Mouse (Mus musculus): ENCODE data around the gene Olfr316. TPM values are rescaled to one million over a fixed set of nuclear protein-coding genes. Genes with fewer than 3 reads are reported as not detected.

Olfr316 gene
- total and polyA plus RNA-seq, 3 experiments = not detected

- Histone ChIP-seq H3K9ac (ENCODE audit: control insufficient read depth, low read depth, low read length, poor library complexity, severe bottlenecking) (no peak overlapping the region), H3K36me3 (ENCODE audit: control insufficient read depth in 1 of 2, insufficient read depth in 2 of 2, low read length in 2 of 2) (no peaks in the 10 kb centered on the region), H3K27ac (ENCODE audit: control insufficient read depth, low read depth, low read length) (no peak overlapping the region), H3K4me3 (ENCODE audit: control insufficient read depth in 1 of 2, insufficient read depth in 1 of 2, low read depth in 2 of 2, low read length in 2 of 2) (no peak overlapping the region), H3K9me3 (replicated peaks; ENCODE audit: insufficient read depth, low read length) (no peaks in the 10 kb centered on the region), H3K4me1 (ENCODE audit: control insufficient read depth in 1 of 2, insufficient read depth in 2 of 2, low read length in 2 of 2) (no peaks in the 10 kb centered on the region), H3K27me3 (ENCODE audit: control insufficient read depth in 1 of 2, insufficient read depth in 2 of 2, low read length in 2 of 2) (peaks cover 1 to 9% of the 10 kb centered on the region in 2 experiments; a peak in 3 of 4 replicates), H3K79me2 (ENCODE audit: control insufficient read depth, insufficient read depth, low read length, poor library complexity) (no peaks in the 10 kb centered on the region)
- TF ChIP-seq MXI1 (IDR thresholded peaks at IDR 0.05; ENCODE audit: low read depth, low read length) (no peak), UBTF (IDR thresholded peaks at IDR 0.05; ENCODE audit: borderline replicate concordance, insufficient read depth, low read depth, low read length) (no peak), ZMIZ1 (IDR thresholded peaks at IDR 0.05; ENCODE audit: low read depth, low read length) (no peak), CHD1 (IDR thresholded peaks at IDR 0.05; ENCODE audit: low read depth, low read length) (no peak), E2F4 (IDR thresholded peaks at IDR 0.05; ENCODE audit: borderline replicate concordance, low read depth, low read length) (no peak), POLR2A (IDR thresholded peaks at IDR 0.05; ENCODE audit: control insufficient read depth in 1 of 2, insufficient read depth in 1 of 2, low read depth in 1 of 2, low read length in 2 of 2, poor library complexity in 1 of 2) (no peak), EP300 (IDR thresholded peaks at IDR 0.05; ENCODE audit: low read depth in 1 of 2, low read length in 2 of 2) (no peak), GATA1 (IDR thresholded peaks at IDR 0.05; ENCODE audit: low read depth, low read length) (no peak), MAX (IDR thresholded peaks at IDR 0.05; ENCODE audit: low read length) (no peak), MYB (IDR thresholded peaks at IDR 0.05; ENCODE audit: low read depth, low read length) (no peak), MAZ (IDR thresholded peaks at IDR 0.05; ENCODE audit: low read depth, low read length) (no peak), ZNF384 (IDR thresholded peaks at IDR 0.05; ENCODE audit: low read depth, low read length) (no peak), ZKSCAN1 (IDR thresholded peaks at IDR 0.05; ENCODE audit: low read depth, low read length) (no peak), GABPA (IDR thresholded peaks at IDR 0.05; ENCODE audit: low read depth, low read length) (no peak), ELF1 (IDR thresholded peaks at IDR 0.05; ENCODE audit: low read depth, low read length) (no peak), USF1 (IDR thresholded peaks at IDR 0.05; ENCODE audit: low read depth, low read length) (no peak), ZC3H11A (IDR thresholded peaks at IDR 0.05; ENCODE audit: low read depth, low read length) (no peak)
- DNase-seq (ENCODE audit: low read depth, low spot score) = no peak
Observed at GRCm38 (mm10) chr11:58803871-58804270, 51.3 kb downstream of the Olfr316 start.

GRCm38 (mm10) chr11:58804393-58804792 is 51.9 kb downstream of the Olfr316 start:
- DNase-seq (ENCODE audit: low read depth, low spot score) = no peak
- Histone ChIP-seq H3K4me1 (ENCODE audit: control insufficient read depth in 1 of 2, insufficient read depth in 2 of 2, low read length in 2 of 2) (no peaks in the 10 kb centered on the region), H3K9me3 (replicated peaks; ENCODE audit: insufficient read depth, low read length) (no peaks in the 10 kb centered on the region), H3K27me3 (ENCODE audit: control insufficient read depth in 1 of 2, insufficient read depth in 2 of 2, low read length in 2 of 2) (peaks cover 0 to 10% of the 10 kb centered on the region in 2 experiments), H3K4me3 (ENCODE audit: control insufficient read depth in 1 of 2, insufficient read depth in 1 of 2, low read depth in 2 of 2, low read length in 2 of 2) (no peak overlapping the region), H3K79me2 (ENCODE audit: control insufficient read depth, insufficient read depth, low read length, poor library complexity) (no peaks in the 10 kb centered on the region), H3K27ac (ENCODE audit: control insufficient read depth, low read depth, low read length) (no peak overlapping the region), H3K9ac (ENCODE audit: control insufficient read depth, low read depth, low read length, poor library complexity, severe bottlenecking) (no peak overlapping the region), H3K36me3 (ENCODE audit: control insufficient read depth in 1 of 2, insufficient read depth in 2 of 2, low read length in 2 of 2) (no peaks in the 10 kb centered on the region)
- TF ChIP-seq NELFE (IDR thresholded peaks at IDR 0.05; ENCODE audit: low read depth, low read length) (no peak), ZC3H11A (IDR thresholded peaks at IDR 0.05; ENCODE audit: low read depth, low read length) (no peak), EP300 (IDR thresholded peaks at IDR 0.05; ENCODE audit: low read depth in 1 of 2, low read length in 2 of 2) (no peak), MXI1 (IDR thresholded peaks at IDR 0.05; ENCODE audit: low read depth, low read length) (no peak), BHLHE40 (IDR thresholded peaks at IDR 0.05; ENCODE audit: borderline replicate concordance, low read depth, low read length) (no peak), TBP (IDR thresholded peaks at IDR 0.05; ENCODE audit: low read depth, low read length) (no peak), NRF1 (IDR thresholded peaks at IDR 0.05; ENCODE audit: insufficient read depth, low read depth, low read length, poor library complexity, severe bottlenecking) (no peak), MAX (IDR thresholded peaks at IDR 0.05; ENCODE audit: low read length) (no peak), HCFC1 (IDR thresholded peaks at IDR 0.05; ENCODE audit: low read depth, low read length) (no peak), MYB (IDR thresholded peaks at IDR 0.05; ENCODE audit: low read depth, low read length) (no peak)

Measured in MEL (cell line).